Mouse (Mus musculus): ENCODE results near the gene Tmem135. TPM values are rescaled to one million over a fixed set of nuclear protein-coding genes. Genes with fewer than 3 reads are reported as not detected.
A peak's percentile ranks its signal among the peaks of the same experiment; 100 is the strongest.

Gene Tmem135
- total RNA-seq, 2 experiments from 2014 or later, result 13.1 to 21.6 TPM

GRCm38 (mm10) chr7:89418127-89418653 lies 14.2 kb upstream of the Tmem135 start:
- no peak for DNase-seq

GRCm38 (mm10) chr7:89417707-89418106 lies 13.7 kb upstream of the Tmem135 start:
- no peak for DNase-seq

- DNase-seq, result no peak
These were observed 12.0 kb upstream of the Tmem135 start for GRCm38 (mm10) chr7:89416027-89416426.

DNA sequence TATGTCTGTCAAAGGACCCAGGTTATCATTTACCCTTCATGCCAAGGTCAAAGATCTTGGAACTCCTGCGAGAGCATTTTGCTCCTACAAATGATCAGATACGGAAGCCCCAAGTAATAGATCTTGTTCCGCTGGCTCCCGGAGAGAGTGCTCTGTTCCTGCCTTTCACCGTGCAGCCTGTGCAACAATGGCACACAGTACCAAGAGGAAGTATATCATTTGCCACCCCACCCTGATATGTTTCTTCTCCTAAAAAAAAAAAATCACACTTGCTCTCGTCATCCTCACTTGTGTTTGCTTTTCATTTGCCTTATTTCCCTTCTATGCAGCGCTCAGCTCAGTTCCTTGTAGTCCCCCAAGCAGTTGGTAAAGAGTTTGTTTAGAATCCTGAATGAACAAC lies 8.1 kb upstream of the Tmem135 start:
- no peak for DNase-seq

DNA sequence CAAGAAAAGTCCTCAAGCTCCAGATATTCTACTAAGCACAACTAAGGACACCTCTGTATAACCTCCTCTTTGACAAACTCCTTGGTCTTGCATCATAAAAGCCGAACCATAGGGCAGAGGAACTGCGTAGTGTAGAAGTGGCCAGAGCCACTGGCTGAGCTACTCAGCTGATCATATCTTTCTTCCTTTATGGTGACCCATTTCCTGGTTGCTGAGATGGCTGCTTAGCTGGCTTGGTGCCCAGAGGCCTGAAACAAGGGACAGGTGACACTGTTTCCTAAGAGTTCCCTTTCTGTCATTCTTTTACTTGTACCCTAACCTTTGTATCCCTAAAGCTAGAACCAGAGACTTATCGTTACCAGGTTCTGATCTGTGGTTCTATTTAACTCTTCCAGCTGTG lies 7.3 kb upstream of the Tmem135 start:
- DNase-seq, result no peak

- no peak for DNase-seq
These were observed 6.3 kb upstream of the Tmem135 start for GRCm38 (mm10) chr7:89410294-89410693.

DNA sequence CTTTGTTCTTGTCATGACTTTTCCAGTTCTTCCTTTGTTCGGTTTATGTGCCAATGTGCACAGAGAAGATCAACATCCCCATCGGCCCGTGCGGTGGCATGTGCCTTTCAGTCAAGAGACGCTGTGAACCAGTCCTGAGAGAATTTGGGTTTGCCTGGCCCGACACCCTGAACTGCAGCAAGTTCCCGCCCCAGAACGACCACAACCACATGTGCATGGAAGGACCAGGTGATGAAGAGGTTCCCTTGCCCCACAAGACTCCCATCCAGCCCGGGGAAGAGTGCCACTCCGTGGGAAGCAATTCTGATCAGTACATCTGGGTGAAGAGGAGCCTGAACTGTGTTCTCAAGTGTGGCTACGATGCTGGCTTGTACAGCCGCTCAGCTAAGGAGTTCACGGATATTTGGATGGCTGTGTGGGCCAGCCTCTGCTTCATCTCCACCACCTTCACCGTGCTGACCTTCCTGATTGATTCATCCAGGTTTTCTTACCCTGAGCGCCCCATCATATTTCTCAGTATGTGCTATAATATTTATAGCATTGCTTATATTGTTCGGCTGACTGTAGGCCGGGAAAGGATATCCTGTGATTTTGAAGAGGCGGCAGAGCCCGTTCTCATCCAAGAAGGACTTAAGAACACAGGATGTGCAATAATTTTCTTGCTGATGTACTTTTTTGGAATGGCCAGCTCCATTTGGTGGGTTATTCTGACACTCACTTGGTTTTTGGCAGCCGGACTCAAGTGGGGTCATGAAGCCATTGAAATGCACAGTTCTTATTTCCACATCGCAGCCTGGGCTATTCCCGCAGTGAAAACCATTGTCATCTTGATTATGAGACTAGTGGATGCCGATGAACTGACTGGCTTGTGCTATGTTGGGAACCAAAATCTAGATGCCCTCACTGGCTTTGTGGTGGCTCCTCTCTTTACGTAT lies 3.3 kb upstream of the Tmem135 start:
- no peak for DNase-seq

GRCm38 (mm10) chr7:89406011-89406410 lies 2.0 kb upstream of the Tmem135 start:
- DNase-seq, result no peak

DNA sequence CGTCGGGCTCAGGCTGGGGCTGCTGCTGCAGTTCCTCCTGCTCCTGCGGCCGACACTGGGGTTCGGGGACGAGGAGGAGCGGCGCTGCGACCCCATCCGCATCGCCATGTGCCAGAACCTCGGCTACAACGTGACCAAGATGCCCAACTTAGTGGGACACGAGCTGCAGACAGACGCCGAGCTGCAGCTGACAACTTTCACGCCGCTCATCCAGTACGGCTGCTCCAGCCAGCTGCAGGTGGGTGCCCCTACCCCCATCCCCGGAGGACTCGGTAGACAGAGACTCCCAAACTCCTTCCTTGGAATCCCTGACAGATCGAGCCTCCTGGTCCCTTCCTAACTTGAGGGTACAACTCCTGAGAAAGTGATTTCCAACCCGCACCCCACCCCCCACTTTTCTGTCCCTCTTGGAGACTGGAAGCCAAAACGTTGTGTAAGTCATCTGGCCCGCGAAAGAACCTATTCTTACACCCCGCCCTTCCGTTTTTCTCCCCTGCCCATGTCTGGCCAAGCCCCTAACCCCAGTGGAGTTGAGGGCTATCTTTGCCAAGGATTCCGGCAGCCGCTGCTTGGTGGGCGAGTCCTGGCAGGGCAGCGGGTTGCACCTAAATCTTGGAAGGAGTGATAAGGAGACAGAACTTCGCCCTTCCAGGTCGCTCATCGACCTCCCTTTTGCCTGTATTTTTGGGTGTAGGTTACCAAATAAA lies 865 bp upstream of the Tmem135 start:
- DNase-seq, result peak; percentile 72

- DNase-seq, result peak; percentile 89
These were observed 709 bp downstream of the Tmem135 start for GRCm38 (mm10) chr7:89403053-89403972.

DNA sequence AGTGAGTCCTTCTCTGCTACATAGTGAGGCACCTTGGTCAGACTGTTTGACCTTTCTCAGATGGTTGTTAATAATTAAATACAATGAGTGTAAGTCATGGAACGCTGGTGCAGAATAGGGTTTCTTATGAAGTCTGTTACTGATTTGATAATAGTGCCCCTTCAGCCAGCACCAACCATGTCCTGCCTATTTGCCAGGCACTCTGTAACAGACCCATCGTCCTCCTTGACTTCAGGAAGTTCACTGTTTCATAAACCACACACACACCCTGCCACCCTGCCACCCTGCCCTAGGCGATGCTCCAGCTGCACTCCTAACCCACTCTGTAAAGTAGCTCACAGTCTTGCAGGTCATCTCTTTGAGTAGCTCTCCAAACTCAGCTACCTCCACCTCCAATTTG lies 2.1 kb downstream of the Tmem135 start:
- no peak for DNase-seq

GRCm38 (mm10) chr7:89401136-89401858 lies 2.7 kb downstream of the Tmem135 start:
- DNase-seq, result no peak

DNA sequence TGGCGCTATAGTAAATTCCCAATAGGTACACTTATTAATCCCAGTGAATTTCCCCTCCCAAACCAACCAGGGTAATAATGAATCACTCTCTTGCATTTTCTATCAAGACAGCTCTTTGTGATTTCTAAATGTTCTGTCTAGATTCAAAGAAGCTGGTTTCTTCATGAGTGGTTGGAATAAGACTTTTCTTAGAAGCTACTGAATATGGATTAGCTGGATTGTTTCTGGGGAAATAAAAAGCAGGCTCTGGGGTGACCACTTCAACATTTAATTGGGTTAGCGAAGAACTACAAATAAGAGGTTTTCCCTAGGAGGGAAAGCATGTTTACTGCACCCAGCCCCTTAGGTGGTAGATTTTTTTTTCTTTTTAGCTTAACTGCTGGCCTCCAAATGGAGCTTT lies 3.3 kb downstream of the Tmem135 start:
- no peak for DNase-seq

GRCm38 (mm10) chr7:89397837-89398534 lies 6.0 kb downstream of the Tmem135 start:
- no peak for DNase-seq

DNA sequence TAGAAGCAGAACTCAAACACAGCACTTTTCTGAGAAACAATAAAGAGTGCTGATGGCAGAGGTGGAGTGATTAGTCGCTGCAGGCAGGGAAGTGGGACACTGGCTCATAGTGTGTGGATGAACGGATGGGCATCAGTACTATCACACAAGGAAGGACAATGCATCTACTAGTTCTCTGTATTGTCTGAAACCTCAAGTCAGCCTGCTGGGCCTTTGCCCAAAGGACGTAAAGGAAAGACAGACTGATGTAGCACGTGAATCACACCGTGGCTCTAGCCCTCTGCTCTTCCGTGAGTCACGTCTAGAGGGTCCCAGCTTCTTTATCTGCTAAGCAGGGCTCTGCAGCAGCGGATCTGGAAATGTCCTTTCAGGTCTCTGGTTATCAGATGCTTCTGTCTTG lies 7.6 kb downstream of the Tmem135 start:
- no peak for DNase-seq

- no peak for DNase-seq
These were observed 8.6 kb downstream of the Tmem135 start for GRCm38 (mm10) chr7:89395399-89395798.

- DNase-seq, result no peak
These were observed 11.2 kb downstream of the Tmem135 start for GRCm38 (mm10) chr7:89392825-89393224.

GRCm38 (mm10) chr7:89392388-89392787 lies 11.6 kb downstream of the Tmem135 start:
- DNase-seq, result no peak

- DNase-seq, result no peak
These were observed 12.2 kb downstream of the Tmem135 start for GRCm38 (mm10) chr7:89391831-89392230.

DNA sequence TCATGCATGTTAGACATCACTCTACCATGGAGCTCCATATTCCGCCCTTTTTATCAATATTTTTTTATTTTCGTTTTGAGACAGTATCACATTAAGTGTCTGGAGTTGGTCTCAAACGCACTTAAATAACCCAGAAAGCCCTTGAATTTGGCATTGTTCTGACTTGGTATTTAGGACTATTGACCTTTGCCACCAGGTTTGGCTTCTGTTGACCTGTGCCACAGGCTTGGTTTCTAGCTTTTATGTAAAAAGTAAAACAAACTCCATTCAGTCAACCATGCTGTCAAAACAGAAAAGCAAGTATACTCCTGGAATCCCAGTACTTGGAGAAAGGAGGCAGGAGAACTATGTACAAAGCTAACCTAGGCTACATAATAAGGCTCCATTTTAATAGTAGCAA lies 12.7 kb downstream of the Tmem135 start:
- no peak for DNase-seq

GRCm38 (mm10) chr7:89390660-89391059 lies 13.4 kb downstream of the Tmem135 start:
- DNase-seq, result no peak

Measured in gastrocnemius, postnatal 25 days (tissue).